Mouse (Mus musculus) forebrain, embryonic 11.5 days (tissue): ENCODE data around the gene Cacna1c. TPM values are rescaled to one million over a fixed set of nuclear protein-coding genes. Genes with fewer than 3 reads are reported as not detected.

Experiments
- ATAC-seq: fragments of 200-750 bp; cut with Nextera tagmentation; replicated peaks from 2 replicates; pipeline ENCODE4 v1.8.0; 2017; ENCODE audit warnings: moderate TSS enrichment; ENCODE audit not compliant: low FRiP score
- DNase-seq: peaks from one replicate; pipeline ENCODE4 v3.0.0-alpha.2; 2017; ENCODE audit warnings: low spot score
- H3K27ac ChIP-seq: fragments of 300-500 bp; sonication (generic); 2 replicates; pipeline ENCODE4 v1.5.1; 2014; ENCODE audit warnings: low read depth, low read length
- H3K27me3 ChIP-seq: fragments of 300-500 bp; sonication (generic); 2 replicates; pipeline ENCODE4 v1.6.1; 2014; ENCODE audit warnings: mild to moderate bottlenecking, low read length, mixed read lengths; ENCODE audit not compliant: control insufficient read depth, insufficient read depth
- H3K36me3 ChIP-seq: fragments of 300-500 bp; sonication (generic); 2 replicates; pipeline ENCODE4 v1.6.1; 2014; ENCODE audit warnings: mild to moderate bottlenecking, low read length, moderate library complexity, mixed read lengths; ENCODE audit not compliant: control insufficient read depth, insufficient read depth
- H3K4me1 ChIP-seq: fragments of 300-500 bp; sonication (generic); replicated peaks from 2 replicates; pipeline ENCODE4 v1.6.1; 2014; ENCODE audit warnings: low read length, mixed read lengths; ENCODE audit not compliant: control insufficient read depth, insufficient read depth
- H3K4me2 ChIP-seq: fragments of 300-500 bp; sonication (generic); 2 replicates; pipeline ENCODE4 v1.6.1; 2014; ENCODE audit warnings: low read depth, mild to moderate bottlenecking, low read length, moderate library complexity, mixed read lengths; ENCODE audit not compliant: severe bottlenecking
- H3K4me3 ChIP-seq: fragments of 300-500 bp; sonication (generic); 2 replicates; pipeline ENCODE4 v1.5.1; 2014; ENCODE audit warnings: low read depth, low read length
- H3K9ac ChIP-seq: fragments of 300-500 bp; sonication (generic); 2 replicates; pipeline ENCODE4 v1.6.1; 2014; ENCODE audit warnings: low read length
- H3K9me3 ChIP-seq: fragments of 300-500 bp; sonication (generic); 2 replicates; pipeline ENCODE4 v1.6.1; 2016; ENCODE audit warnings: low read length, mixed read lengths; ENCODE audit not compliant: control insufficient read depth
- WGBS: fragments of 180-500 bp; shearing (Covaris S2); extraction: QIAGEN DNeasy Blood & Tissue Kit; methylation state at CpG from one replicate; pipeline ENCODE4 v1.1.7; 2014; 5-methylcytosine and 5-hydroxymethylcytosine counted together
- polyA plus RNA-seq: library from polyadenylated mRNA; unstranded; fragments of >200 nt; fragmentation: Nextera tagmentation; extraction: Ambion mirVana; gene quantifications from 2 replicates; pipeline ENCODE4 v1.2.1, GENCODE M21; 2014

Gene Cacna1c
- polyA plus RNA-seq, 1 experiment from 2014 or later = 4.8 TPM

DNA sequence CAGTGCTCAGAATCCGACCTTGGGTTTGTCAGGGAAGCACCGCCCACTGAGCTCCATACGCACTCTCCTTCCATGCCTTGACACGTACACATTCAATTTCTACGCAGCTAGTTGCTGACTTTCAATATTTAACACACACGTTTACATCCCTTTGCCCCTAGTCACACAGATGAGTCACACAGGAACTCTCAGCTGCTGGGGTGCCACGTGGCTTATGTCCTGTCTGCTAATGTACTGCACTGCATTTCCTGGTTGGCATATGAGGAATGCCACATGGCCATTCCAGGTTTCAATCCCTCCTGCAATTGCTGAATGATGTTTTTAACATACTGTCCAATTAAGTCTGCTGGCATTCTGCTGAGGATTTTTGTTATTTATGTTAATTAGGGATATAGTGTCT, 574.4 kb downstream of the Cacna1c start:
- H3K27me3 ChIP-seq = no peaks in the 10 kb centered on the region

DNA sequence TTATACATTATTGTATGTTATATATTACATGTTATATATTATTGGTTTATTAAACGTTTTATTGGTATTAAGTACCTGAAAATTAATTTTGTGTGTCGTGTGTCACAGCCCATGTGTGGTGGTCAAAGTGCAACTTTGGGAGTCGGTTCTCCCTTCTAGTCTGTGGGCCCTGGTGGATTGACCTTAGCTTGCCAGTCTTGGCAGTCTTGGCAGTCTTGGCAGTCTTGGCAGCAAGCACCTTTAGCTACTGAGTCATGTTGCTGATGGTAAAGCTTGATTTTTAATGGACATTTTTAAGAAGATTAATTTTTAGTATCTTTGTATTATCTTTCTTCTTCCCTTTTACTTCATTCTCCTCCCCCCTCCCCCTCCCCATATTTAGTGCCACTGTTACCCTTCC, 574.8 kb downstream of the Cacna1c start:
- no peak overlapping the region for H3K4me2 ChIP-seq
- H3K27me3 ChIP-seq = no peaks in the 10 kb centered on the region
- no peak overlapping the region for H3K27ac ChIP-seq
- no peak for ATAC-seq
- H3K4me3 ChIP-seq = no peak overlapping the region
- no peaks in the 10 kb centered on the region for H3K4me1 ChIP-seq
- no peak for DNase-seq
- no peaks in the 10 kb centered on the region for H3K36me3 ChIP-seq
- H3K9ac ChIP-seq = no peak overlapping the region
- WGBS = 89% methylated on average over 3 of the region's 3 CpGs
- H3K9me3 ChIP-seq = no peaks in the 10 kb centered on the region

More for the DNA sequence above, 574.4 kb downstream of the Cacna1c start:
- ATAC-seq = no peak
- 82% methylated on average over 7 of the region's 7 CpGs for WGBS
- Histone ChIP-seq H3K27ac (no peak overlapping the region), H3K4me3 (no peak overlapping the region), H3K4me1 (no peaks in the 10 kb centered on the region), H3K36me3 (no peaks in the 10 kb centered on the region), H3K9me3 (no peaks in the 10 kb centered on the region), H3K9ac (no peak overlapping the region), H3K4me2 (no peak overlapping the region)
- no peak for DNase-seq

DNA sequence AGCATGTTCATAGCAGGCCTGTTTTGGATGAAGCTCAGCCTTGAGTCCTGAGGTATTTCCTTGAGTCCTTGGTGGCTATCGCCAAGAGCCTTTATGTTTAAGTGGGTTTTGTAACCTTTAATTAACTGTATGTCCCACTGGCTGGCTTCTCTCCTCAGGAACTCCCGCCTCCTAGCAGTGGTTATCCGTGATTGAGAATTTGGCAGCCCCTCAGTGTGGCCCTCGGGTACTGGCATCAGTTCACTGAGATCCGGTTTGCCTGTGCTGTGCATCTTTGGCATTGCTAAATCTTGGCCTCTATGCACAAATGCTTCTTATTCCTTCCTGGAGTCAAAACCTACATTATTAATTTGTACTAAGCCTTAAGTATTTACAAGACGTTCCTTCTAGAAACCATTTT, 587.3 kb downstream of the Cacna1c start:
- no peaks in the 10 kb centered on the region for H3K9me3 ChIP-seq
- DNase-seq (no peak), ATAC-seq (no peak)
- no peaks in the 10 kb centered on the region for H3K36me3 ChIP-seq
- H3K4me2 ChIP-seq = no peak overlapping the region
- H3K27me3 ChIP-seq = no peaks in the 10 kb centered on the region
- no peak overlapping the region for H3K4me3 ChIP-seq
- H3K9ac ChIP-seq = no peak overlapping the region
- no peaks in the 10 kb centered on the region for H3K4me1 ChIP-seq
- WGBS = 88% methylated on average over 6 of the region's 6 CpGs
- H3K27ac ChIP-seq = no peak overlapping the region

DNA sequence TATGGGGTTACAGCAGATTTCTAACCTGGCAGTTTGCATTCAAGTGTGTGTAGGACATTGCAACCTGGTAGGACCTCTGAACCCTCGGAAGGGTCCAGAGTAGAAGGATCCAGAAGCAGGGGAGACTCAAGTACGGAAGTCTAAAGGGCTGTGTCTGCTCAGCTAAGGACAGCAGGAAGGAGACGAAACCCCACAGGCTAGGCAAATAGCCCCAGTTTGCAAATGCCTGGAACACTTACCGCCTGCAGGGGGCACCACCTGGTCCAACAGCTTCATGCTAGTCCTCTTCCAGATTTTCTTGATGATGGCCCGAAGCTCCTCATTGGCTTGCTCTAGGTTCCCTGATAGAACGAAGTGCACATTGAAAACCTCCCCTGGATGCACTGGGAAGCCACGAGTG, 590.2 kb downstream of the Cacna1c start:
- Histone ChIP-seq H3K4me3 (no peak overlapping the region), H3K9ac (no peak overlapping the region), H3K27me3 (no peaks in the 10 kb centered on the region), H3K27ac (no peak overlapping the region), H3K4me1 (no peaks in the 10 kb centered on the region), H3K36me3 (no peaks in the 10 kb centered on the region), H3K4me2 (no peak overlapping the region), H3K9me3 (no peaks in the 10 kb centered on the region)
- DNase-seq (no peak), ATAC-seq (no peak)
- WGBS = 71% methylated on average over 7 of the region's 7 CpGs

DNA sequence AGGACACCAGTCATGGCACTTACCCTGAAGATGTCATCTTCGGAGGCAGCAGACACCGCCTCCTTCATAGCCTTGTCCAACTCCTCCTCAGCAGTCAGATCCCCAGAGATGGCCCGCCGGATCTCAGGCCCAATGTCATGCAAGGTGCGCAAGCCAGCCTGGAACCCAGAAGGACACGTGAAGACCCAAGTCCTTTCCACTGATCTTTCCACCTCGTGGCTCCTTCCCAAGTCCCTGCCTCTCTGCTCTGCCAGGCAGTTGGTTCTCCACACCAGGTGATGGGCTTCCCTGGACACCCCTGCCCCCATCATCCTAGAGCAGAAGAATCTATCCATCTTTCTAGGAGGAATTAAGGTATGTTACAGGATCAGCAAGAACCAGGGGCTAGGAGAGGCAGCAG, 592.4 kb downstream of the Cacna1c start:
- WGBS = 93% methylated on average over 7 of the region's 7 CpGs
- Histone ChIP-seq H3K4me3 (no peak overlapping the region), H3K9ac (no peak overlapping the region), H3K36me3 (no peaks in the 10 kb centered on the region), H3K4me1 (no peaks in the 10 kb centered on the region), H3K27me3 (no peaks in the 10 kb centered on the region), H3K4me2 (no peak overlapping the region), H3K9me3 (no peaks in the 10 kb centered on the region), H3K27ac (no peak overlapping the region)
- no peak for ATAC-seq
- no peak for DNase-seq

DNA sequence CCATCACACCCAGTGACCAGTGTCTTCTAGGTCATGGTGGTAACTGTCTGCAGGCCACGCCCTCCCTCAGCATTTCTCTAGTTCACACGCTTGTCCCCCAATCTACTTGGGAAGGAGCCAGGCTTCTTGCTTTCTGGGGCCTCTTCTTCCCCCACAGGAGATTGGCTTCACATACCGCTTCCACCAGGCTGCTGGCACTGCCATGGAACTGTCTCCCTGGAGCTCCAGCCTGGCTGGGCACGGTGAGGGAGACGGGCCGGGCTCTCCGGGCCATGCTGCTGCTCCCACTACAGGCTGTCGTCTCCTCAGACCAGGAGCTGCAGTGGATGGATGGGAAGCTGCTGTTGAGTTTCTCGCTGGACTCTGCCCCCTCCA, 600.5 kb downstream of the Cacna1c start:
- Histone ChIP-seq H3K27ac (no peak overlapping the region), H3K36me3 (no peaks in the 10 kb centered on the region), H3K27me3 (peaks cover 7% of the 10 kb centered on the region; the same call in 1 of the 2 replicates), H3K9ac (no peak overlapping the region), H3K4me3 (no peak overlapping the region), H3K4me1 (peaks cover 6% of the 10 kb centered on the region; the same call in 1 of the 2 replicates), H3K4me2 (no peak overlapping the region), H3K9me3 (no peaks in the 10 kb centered on the region)
- no peak for ATAC-seq
- WGBS = 76% methylated on average over 9 of the region's 9 CpGs
- DNase-seq = no peak

DNA sequence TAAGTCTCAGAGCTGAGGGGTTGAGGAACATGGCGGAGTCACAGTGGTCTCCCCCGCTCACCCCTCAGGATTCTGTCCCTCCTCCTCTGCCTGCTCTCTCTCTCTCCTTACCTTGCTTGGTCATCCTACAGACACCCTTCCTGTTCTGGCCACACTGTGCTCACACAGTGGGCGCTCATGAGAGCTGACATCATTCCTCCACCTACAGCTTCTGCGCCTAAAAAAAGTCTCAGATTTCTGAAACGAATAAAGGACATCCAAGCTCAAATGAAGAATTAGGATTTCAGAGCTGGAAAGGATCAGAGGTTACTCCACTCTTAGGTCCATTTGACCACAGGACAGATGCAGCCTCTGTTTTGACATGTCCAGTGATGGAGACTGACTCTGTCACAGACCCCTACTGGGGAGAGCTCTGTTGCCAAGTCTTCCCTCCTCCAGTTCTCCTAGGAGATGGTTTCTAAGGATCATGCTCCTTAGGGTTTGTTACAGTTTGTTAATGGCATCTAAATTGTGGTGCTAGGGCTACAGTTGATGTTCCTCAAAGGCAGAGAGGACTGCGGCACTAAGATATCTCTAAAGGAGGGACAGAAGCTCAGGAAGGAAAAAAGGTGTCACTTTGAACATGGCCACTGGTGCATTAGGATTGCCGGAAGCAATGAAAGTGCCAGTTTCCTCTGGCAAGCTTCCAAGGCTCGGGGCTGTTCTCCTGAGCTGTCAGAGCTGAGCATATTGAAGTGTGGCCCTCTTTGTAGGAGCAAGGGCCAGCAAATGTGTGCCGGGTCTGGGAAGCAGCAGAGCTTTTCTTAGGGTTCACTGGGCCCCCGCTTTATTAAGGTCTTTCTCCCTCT, 601.2 kb downstream of the Cacna1c start:
- Histone ChIP-seq H3K27me3 (peaks cover 7% of the 10 kb centered on the region; the same call in 1 of the 2 replicates), H3K4me1 (peaks cover 6% of the 10 kb centered on the region; the same call in 1 of the 2 replicates), H3K4me3 (no peak overlapping the region), H3K27ac (no peak overlapping the region), H3K4me2 (no peak overlapping the region), H3K9me3 (no peaks in the 10 kb centered on the region), H3K36me3 (no peaks in the 10 kb centered on the region), H3K9ac (no peak overlapping the region)
- ATAC-seq (no peak), DNase-seq (no peak)
- 91% methylated on average over 10 of the region's 10 CpGs for WGBS

DNA sequence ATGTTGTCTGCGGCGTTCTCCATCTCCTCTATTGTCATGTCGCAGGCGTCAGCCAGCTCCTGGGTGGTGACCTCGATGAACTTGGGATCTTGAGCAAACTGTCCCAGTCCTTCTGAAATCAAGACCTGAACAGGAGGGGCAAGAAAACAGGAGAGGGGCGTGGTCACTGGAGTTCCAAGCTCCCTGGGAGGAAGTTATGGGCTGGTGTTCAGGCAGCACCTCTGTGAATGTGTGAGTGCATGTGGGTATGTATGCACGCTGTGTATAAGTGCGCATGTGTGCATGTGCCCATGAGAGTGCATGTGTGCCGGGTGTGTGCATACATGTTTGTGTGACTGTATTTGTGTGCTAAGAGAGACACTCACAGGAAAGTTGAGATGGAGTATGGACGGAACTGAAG, 602.1 kb downstream of the Cacna1c start:
- Histone ChIP-seq H3K27ac (no peak overlapping the region), H3K9me3 (no peaks in the 10 kb centered on the region), H3K27me3 (peaks cover 7% of the 10 kb centered on the region; the same call in 1 of the 2 replicates), H3K36me3 (no peaks in the 10 kb centered on the region), H3K9ac (peak overlapping the region; percentile 52), H3K4me2 (peak overlapping the region; percentile 91), H3K4me1 (peaks cover 6% of the 10 kb centered on the region; the same call in 1 of the 2 replicates), H3K4me3 (peak overlapping the region; percentile 39)
- DNase-seq = no peak
- 35% methylated on average over 10 of the region's 10 CpGs for WGBS
- ATAC-seq = peak; percentile 31; the same call in 1 of the 2 replicates
